Mouse (Mus musculus) megakaryocyte-erythroid progenitor cell, adult 5-6 weeks (primary cell): ENCODE measurements around the gene Zfp39. TPM values are rescaled to one million over a fixed set of nuclear protein-coding genes. Genes with fewer than 3 reads are reported as not detected.

Experiments used
- ATAC-seq: replicated peaks from 2 replicates; pipeline ENCODE4 v1.8.0; 2016; ENCODE audit warnings: mild to moderate bottlenecking, inconsistent platforms; ENCODE audit not compliant: severe bottlenecking, poor library complexity, low FRiP score, low TSS enrichment
- total RNA-seq, 2 experiments: library from RNA; stranded (forward) in 1 of 2; stranded (reverse) in 1 of 2; fragments of 200-1000, 215-1000 nt in 1 of 2; fragments of >200 nt in 1 of 2; fragmentation: Nextera tagmentation in 1 of 2; gene quantifications; 2 replicates each; pipeline ENCODE4 v1.2.3; 2014 to 2017

Zfp39 gene
- total RNA-seq, 2 experiments from 2014 or later: 18.3 to 24.5 TPM

DNA sequence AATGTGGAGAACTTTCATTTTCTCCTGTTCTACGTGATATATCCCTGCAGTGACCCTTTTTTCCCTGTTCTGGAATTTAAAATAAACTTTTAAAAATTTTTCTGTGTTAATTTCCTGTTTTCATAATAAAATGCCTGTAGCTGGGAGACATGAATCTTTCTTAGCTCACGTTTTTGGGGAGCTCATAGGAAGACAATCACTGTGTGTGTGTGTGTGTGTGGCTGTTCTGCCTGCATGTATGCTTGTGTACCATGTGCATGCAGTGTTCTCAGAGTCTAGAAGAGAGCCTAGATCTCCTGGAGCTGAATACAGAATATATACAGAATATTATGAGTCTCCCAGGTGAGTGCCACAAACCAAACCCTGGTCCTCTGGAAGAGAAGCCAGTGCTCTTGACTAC, 23.0 kb upstream of the Zfp39 start:
- ATAC-seq: no peak

DNA sequence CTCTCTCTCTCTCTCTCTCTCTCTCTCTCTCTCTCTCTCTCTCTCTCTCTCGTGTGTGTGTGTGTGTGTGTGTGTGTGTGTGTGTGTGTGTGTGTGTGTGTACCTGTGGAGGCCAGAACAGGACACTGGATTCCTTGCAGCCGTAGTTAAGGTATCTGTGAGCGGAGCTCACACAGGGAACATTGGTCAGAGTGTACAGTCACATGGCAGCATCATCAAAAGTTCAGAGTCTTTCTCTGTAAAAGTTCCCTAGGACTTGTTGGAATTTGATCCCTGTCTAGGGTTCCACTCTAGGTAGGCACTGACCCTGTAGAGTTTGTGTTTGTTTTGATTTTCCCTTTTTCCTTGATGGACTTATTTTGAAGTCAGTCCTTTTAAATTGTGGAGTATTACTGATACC, 22.6 kb upstream of the Zfp39 start:
- ATAC-seq: no peak

GRCm38 (mm10) chr11:58922420-58922819, 18.4 kb upstream of the Zfp39 start:
- ATAC-seq: no peak

DNA sequence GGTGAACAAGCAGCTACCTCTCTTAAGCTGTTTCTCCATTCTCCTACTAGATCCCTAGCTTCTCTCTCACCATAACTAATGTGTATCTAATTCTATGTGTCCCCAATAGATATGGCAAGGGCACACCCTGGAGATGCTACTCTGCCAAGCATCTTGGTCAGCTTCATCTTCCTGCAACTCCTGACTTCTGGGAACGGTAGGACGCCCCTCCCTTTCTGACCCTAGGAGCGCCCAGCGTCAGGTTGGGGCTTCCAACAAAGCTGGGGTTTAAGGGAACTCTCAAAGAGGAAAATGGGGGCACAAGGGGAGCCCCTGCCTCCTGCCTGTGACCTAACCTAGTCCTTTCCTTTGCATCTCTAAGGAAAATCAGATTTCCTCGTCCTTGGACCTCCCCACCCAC, 14.7 kb upstream of the Zfp39 start:
- ATAC-seq: no peak

GRCm38 (mm10) chr11:58917745-58918366, 13.8 kb upstream of the Zfp39 start, which contains the start of gene Btnl10:
Btnl10 (plus strand) TSS chr11:58917908.
- ATAC-seq: peak; percentile 83

DNA sequence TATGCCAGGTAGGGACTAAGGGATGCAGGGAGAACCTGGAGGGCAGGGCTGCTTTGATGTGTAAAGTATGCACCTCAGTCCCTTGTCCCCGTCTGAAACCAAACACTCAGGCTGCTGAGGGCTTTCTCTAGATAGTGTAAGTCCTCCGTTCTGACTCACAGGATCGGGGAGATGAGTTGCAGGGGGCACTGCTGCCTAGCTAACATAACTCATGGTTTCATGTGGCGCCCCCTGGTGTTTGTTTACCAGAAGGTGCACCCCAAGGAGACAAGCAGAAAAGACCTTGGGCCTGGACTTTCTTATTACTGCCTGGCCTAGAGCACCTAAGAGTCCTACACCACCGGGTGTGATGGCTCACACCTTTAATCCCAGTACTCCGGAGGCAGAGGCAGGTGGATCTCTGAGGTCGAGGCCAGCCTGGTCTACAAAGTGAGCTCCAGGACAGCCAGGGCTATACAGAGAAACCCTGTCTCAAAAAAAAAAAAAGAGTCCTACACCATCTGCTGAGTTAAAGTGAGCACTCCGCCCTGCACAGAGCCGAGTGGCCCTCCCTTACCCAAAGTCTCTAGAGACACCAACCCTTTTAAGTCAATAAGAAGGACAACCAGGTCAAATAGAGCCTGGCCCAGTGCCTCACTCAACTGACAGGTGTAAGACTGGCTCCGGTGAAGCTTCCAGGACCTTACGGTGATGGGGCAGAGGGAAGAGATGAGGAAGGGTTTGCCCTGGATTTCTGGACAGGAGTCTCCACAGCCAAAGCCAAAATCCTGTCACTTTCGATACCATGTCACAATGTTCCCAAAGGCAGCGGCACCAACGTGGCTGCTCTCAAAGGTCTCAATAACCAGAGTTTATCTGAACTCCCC, 13.1 kb upstream of the Zfp39 start:
- ATAC-seq: peak; percentile 60

GRCm38 (mm10) chr11:58914461-58915028, 10.5 kb upstream of the Zfp39 start:
- no peak for ATAC-seq

- ATAC-seq: 0 out of 2 replicates have a peak, but pooled peaks have one; percentile 21
These were observed 9.8 kb upstream of the Zfp39 start for GRCm38 (mm10) chr11:58913776-58914175.

- ATAC-seq: peak; percentile 38
These were observed 813 bp upstream of the Zfp39 start for GRCm38 (mm10) chr11:58904838-58905237.

DNA sequence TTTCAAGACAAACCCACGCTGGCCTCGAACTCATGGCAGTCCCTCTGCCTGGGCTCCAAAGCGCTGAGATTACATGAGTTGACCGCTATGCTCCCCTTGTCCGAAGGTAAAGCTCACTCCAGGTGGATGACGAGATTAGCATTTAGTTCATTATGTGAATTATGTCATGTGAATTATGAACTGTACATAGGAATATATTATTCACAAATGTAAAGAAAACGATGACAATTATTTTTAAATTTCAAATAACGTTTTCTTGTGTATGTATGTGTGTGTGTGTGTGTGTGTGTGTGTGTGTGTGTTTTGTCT, 339 bp upstream of the Zfp39 start:
- 0 out of 2 replicates have a peak, but pooled peaks have one; percentile 6 for ATAC-seq

DNA sequence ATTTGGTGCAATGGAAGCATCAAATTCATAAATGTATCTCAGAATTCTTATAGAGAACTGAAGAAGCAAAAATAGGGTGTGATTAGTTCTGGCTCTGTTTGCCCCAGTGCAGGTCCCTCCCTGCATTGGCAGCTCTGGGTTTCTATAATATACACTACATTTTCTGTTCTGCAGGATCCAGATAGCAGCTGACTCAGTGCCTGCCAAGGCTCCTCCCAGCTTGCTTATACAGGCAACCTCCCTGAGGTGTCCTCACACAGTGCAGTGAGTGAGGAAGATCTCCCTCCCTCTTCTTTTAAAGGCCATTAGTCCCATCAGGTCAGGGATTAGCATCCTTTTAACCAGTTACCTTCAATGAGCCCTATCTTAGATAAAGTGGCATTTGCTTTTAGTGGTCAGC, 2.9 kb downstream of the Zfp39 start:
- ATAC-seq: peak; percentile 76

- ATAC-seq: no peak
These were observed 6.5 kb downstream of the Zfp39 start for GRCm38 (mm10) chr11:58897485-58897884.

DNA sequence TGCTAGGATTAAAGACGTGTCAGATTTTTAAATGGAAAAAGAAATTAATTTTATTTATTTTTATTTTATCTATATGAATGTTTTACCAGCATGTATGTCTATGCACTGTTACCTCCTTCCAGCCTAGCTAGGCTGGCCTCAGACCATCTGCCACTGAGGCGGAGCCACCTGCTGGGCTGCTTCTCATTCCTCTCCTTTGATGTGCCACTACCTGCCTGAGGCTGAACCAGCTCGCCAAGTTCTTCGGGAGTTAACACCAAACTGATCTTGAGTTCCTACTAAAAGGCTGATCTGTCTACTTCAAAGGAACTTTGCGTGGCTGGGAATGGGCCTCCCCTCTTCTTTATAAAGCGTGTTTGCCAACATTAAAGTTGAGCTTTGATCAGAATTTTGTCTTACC, 9.6 kb downstream of the Zfp39 start:
- ATAC-seq: no peak

DNA sequence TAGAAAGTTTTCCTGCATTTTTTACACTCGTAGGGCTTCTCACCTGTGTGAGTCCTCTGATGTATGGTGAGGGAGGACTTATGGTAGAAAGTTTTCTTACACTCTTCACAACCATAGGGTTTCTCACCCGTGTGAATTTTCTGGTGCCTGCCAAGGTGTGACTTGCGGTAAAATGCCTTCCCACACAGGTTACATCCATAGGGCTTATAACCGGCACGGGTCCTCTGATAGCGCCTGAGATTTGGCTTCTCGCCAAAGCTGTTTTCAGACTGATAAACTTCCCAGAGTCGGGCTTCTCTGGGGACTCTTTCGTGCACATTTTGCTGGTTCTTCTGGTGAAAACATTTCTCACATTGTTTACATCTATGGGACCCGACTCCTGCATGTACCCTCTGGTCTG, 13.5 kb downstream of the Zfp39 start:
- no peak for ATAC-seq

- ATAC-seq: no peak
These were observed 20.3 kb downstream of the Zfp39 start for GRCm38 (mm10) chr11:58883756-58884155.

GRCm38 (mm10) chr11:58870961-58871360, 33.1 kb downstream of the Zfp39 start:
- ATAC-seq: no peak

GRCm38 (mm10) chr11:58867954-58868330, 36.1 kb downstream of the Zfp39 start:
- 0 out of 2 replicates have a peak, but pooled peaks have one; percentile 47 for ATAC-seq

- ATAC-seq: peak; percentile 96
These were observed 36.7 kb downstream of the Zfp39 start, which contains the start of gene 2810021J22Rik for GRCm38 (mm10) chr11:58867039-58867953. 2810021J22Rik (plus strand) TSS chr11:58867216.

DNA sequence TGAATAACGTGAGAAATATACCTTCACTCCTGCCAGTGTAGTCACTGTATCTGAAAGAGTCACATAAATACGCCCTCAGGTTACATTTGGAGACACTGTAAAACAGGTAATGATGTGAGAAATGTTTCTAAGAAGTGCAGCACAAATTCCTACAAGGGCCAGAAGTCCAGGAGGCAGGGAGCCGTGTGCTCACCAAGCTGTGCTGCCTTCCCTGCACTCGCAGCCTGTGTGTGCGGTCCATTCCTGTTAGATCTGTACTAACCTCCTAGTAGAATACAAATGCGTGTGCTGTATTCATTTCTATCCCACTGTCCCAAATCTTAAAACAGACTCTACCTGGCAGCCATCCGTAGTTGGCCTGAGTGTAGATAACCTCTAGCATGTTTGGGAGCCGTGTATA, 43.3 kb downstream of the Zfp39 start:
- no peak for ATAC-seq

- ATAC-seq: no peak
These were observed 54.3 kb downstream of the Zfp39 start for GRCm38 (mm10) chr11:58849731-58850130.
